Mouse (Mus musculus) forebrain, postnatal 0 days (tissue): Measurements from ENCODE around the gene Hand1. TPM values are rescaled to one million over a fixed set of nuclear protein-coding genes. Genes with fewer than 3 reads are reported as not detected.

ENCODE experiments used
- ATAC-seq: fragments of 200-750 bp; cut with Nextera tagmentation; 2 replicates; pipeline ENCODE4 v1.8.0; 2017; ENCODE audit warnings: mild to moderate bottlenecking, moderate library complexity
- DNase-seq: peaks from one replicate; pipeline ENCODE4 v3.0.0-alpha.2; 2015
- H3K27ac ChIP-seq: fragments of 300-500 bp; sonication (generic); 2 replicates; pipeline ENCODE4 v1.5.1; 2014; ENCODE audit warnings: low read depth, mild to moderate bottlenecking, antibody characterized with exemption, low read length, moderate library complexity, mixed read lengths
- H3K27me3 ChIP-seq: fragments of 300-500 bp; sonication (generic); 2 replicates; pipeline ENCODE4 v1.6.1; 2014; ENCODE audit warnings: mild to moderate bottlenecking, low read length, mixed read lengths; ENCODE audit not compliant: insufficient read depth
- H3K36me3 ChIP-seq: fragments of 300-500 bp; sonication (generic); 2 replicates; pipeline ENCODE4 v1.6.1; 2014; ENCODE audit warnings: mild to moderate bottlenecking, moderate library complexity; ENCODE audit not compliant: insufficient read depth
- H3K4me1 ChIP-seq: fragments of 300-500 bp; sonication (generic); 2 replicates; pipeline ENCODE4 v1.6.1; 2014; ENCODE audit warnings: antibody characterized with exemption; ENCODE audit not compliant: insufficient read depth
- H3K4me2 ChIP-seq: fragments of 300-500 bp; sonication (generic); 2 replicates; pipeline ENCODE4 v1.6.1; 2014; ENCODE audit warnings: low read depth, mild to moderate bottlenecking, moderate library complexity
- H3K4me3 ChIP-seq: fragments of 300-500 bp; sonication (generic); 2 replicates; pipeline ENCODE4 v1.5.1; 2014; ENCODE audit warnings: low read depth, low read length, mixed read lengths
- H3K9ac ChIP-seq: fragments of 300-500 bp; sonication (generic); 2 replicates; pipeline ENCODE4 v1.6.1; 2014; ENCODE audit warnings: mild to moderate bottlenecking
- H3K9me3 ChIP-seq: fragments of 300-500 bp; sonication (generic); 2 replicates; pipeline ENCODE4 v1.6.1; 2016; ENCODE audit warnings: low read length
- CTCF ChIP-seq: sonication (generic); IDR thresholded peaks from 2 replicates; pipeline ENCODE4 v1.5.1; 2016; ENCODE audit warnings: antibody characterized with exemption, control low read depth, low read depth
- WGBS: fragments of 180-500 bp; shearing (Covaris S2); extraction: QIAGEN DNeasy Blood & Tissue Kit; methylation state at CpG from one replicate; pipeline ENCODE4 v1.1.7; 2014; 5-methylcytosine and 5-hydroxymethylcytosine counted together
- polyA plus RNA-seq: library from polyadenylated mRNA; unstranded; fragments of >200 nt; fragmentation: Nextera tagmentation; extraction: Ambion mirVana; gene quantifications from 2 replicates; pipeline ENCODE4 v1.2.1, GENCODE M21; 2015
- total RNA-seq: library from RNA; depleted of rRNA; stranded (reverse); fragments of >200 nt; gene quantifications from 2 replicates; pipeline ENCODE4 v1.2.3, GENCODE M21; 2014; rRNA removed

Hand1 gene
- not detected in 2 replicates for total RNA-seq
- not detected in 2 replicates for polyA plus RNA-seq

- peaks cover 86% of the 10 kb centered on the region for H3K27me3 ChIP-seq
- H3K4me1 ChIP-seq, result no peaks in the 10 kb centered on the region
- no peak within 1 kb of the TSS for H3K9ac ChIP-seq
- no peaks in the 10 kb centered on the region for H3K36me3 ChIP-seq
- 9% methylated on average over 23 of the region's 23 CpGs for WGBS
- no peak within 1 kb of the TSS for H3K4me3 ChIP-seq
- DNase-seq (no peak), ATAC-seq (no peak)
- no peak for TF ChIP-seq CTCF
- no peaks in the 10 kb centered on the region for H3K9me3 ChIP-seq
- H3K4me2 ChIP-seq, result no peak within 1 kb of the TSS
- H3K27ac ChIP-seq, result no peak within 1 kb of the TSS
These were observed at the start of gene Hand1 for GRCm38 (mm10) chr11:57832552-57833201. Hand1 (minus strand) TSS chr11:57832818.

GRCm38 (mm10) chr11:57876157-57876556, 43.5 kb upstream of the Hand1 start:
- Histone ChIP-seq H3K36me3 (no peaks in the 10 kb centered on the region), H3K27ac (no peak overlapping the region), H3K4me3 (no peak overlapping the region), H3K4me1 (no peaks in the 10 kb centered on the region), H3K27me3 (no peaks in the 10 kb centered on the region), H3K9me3 (no peaks in the 10 kb centered on the region), H3K9ac (no peak overlapping the region), H3K4me2 (no peak overlapping the region)
- no peak for TF ChIP-seq CTCF
- DNase-seq (no peak), ATAC-seq (no peak)
- 75% methylated on average over 2 of the region's 2 CpGs for WGBS

- Histone ChIP-seq H3K27ac (no peak overlapping the region), H3K4me1 (no peaks in the 10 kb centered on the region), H3K9me3 (no peaks in the 10 kb centered on the region), H3K27me3 (no peaks in the 10 kb centered on the region), H3K9ac (no peak overlapping the region), H3K36me3 (no peaks in the 10 kb centered on the region), H3K4me2 (no peak overlapping the region), H3K4me3 (no peak overlapping the region)
- 75% methylated on average over 3 of the region's 3 CpGs for WGBS
- DNase-seq (no peak), ATAC-seq (no peak)
- no peak for TF ChIP-seq CTCF
These were observed 40.4 kb upstream of the Hand1 start for GRCm38 (mm10) chr11:57873014-57873413.

- Histone ChIP-seq H3K4me1 (no peaks in the 10 kb centered on the region), H3K9ac (no peak overlapping the region), H3K36me3 (no peaks in the 10 kb centered on the region), H3K27ac (no peak overlapping the region), H3K9me3 (no peaks in the 10 kb centered on the region), H3K4me2 (no peak overlapping the region), H3K27me3 (no peaks in the 10 kb centered on the region; the same call in 1 of the 2 replicates), H3K4me3 (no peak overlapping the region)
- WGBS, result 55% methylated on average over 9 of the region's 9 CpGs
- DNase-seq, result peak; percentile 17
- no peak for ATAC-seq
- peak; percentile 58 for TF ChIP-seq CTCF
These were observed 36.3 kb upstream of the Hand1 start for GRCm38 (mm10) chr11:57868753-57869460.

- Histone ChIP-seq H3K36me3 (no peaks in the 10 kb centered on the region), H3K4me3 (no peak overlapping the region), H3K4me1 (no peaks in the 10 kb centered on the region), H3K27ac (no peak overlapping the region), H3K9me3 (no peaks in the 10 kb centered on the region), H3K4me2 (no peak overlapping the region), H3K27me3 (no peaks in the 10 kb centered on the region; the same call in 1 of the 2 replicates), H3K9ac (no peak overlapping the region)
- DNase-seq (no peak), ATAC-seq (no peak)
- 51% methylated on average over 7 of the region's 7 CpGs for WGBS
- TF ChIP-seq CTCF, result no peak
These were observed 33.8 kb upstream of the Hand1 start for GRCm38 (mm10) chr11:57866466-57866865.

- Histone ChIP-seq H3K4me1 (no peaks in the 10 kb centered on the region), H3K36me3 (no peaks in the 10 kb centered on the region), H3K4me3 (no peak overlapping the region), H3K4me2 (no peak overlapping the region), H3K9ac (no peak overlapping the region), H3K27me3 (no peaks in the 10 kb centered on the region; the same call in 1 of the 2 replicates), H3K27ac (no peak overlapping the region), H3K9me3 (no peaks in the 10 kb centered on the region)
- TF ChIP-seq CTCF, result no peak
- no peak for ATAC-seq
- DNase-seq, result no peak
- WGBS, result 62% methylated on average over 8 of the region's 8 CpGs
These were observed 32.0 kb upstream of the Hand1 start for GRCm38 (mm10) chr11:57864577-57864976.

- no peaks in the 10 kb centered on the region for H3K36me3 ChIP-seq
- H3K9me3 ChIP-seq, result no peaks in the 10 kb centered on the region
- no peak overlapping the region for H3K27ac ChIP-seq
- no peak overlapping the region for H3K9ac ChIP-seq
- no peak for TF ChIP-seq CTCF
- H3K4me2 ChIP-seq, result no peak overlapping the region
- H3K27me3 ChIP-seq, result no peaks in the 10 kb centered on the region; the same call in 1 of the 2 replicates
- DNase-seq (no peak), ATAC-seq (no peak)
- no peaks in the 10 kb centered on the region for H3K4me1 ChIP-seq
- H3K4me3 ChIP-seq, result no peak overlapping the region
- WGBS, result 91% methylated on average over 7 of the region's 7 CpGs
These were observed 29.5 kb upstream of the Hand1 start for GRCm38 (mm10) chr11:57862088-57862487.
